Mouse (Mus musculus) 3T3-L1 (cell line): ENCODE measurements around the gene Bcl2l11.

Experiments
- DNase-seq: peaks from one replicate; pipeline ENCODE4 v3.0.0-alpha.2; 2015; ENCODE audit warnings: low read depth, low spot score

The Bcl2l11 gene

GRCm38 (mm10) chr2:128111537-128111936 is 14.3 kb upstream of the Bcl2l11 start:
- no peak for DNase-seq

GRCm38 (mm10) chr2:128114621-128115020 is 11.2 kb upstream of the Bcl2l11 start:
- no peak for DNase-seq

GRCm38 (mm10) chr2:128115579-128115978 is 10.3 kb upstream of the Bcl2l11 start:
- no peak for DNase-seq

GRCm38 (mm10) chr2:128117605-128118004 is 8.2 kb upstream of the Bcl2l11 start:
- no peak for DNase-seq

GRCm38 (mm10) chr2:128118971-128119370 is 6.9 kb upstream of the Bcl2l11 start:
- no peak for DNase-seq

GRCm38 (mm10) chr2:128122491-128122890 is 3.3 kb upstream of the Bcl2l11 start:
- DNase-seq = peak; percentile 84

GRCm38 (mm10) chr2:128122891-128123771 is 2.7 kb upstream of the Bcl2l11 start:
- DNase-seq = peak; percentile 93

- peak; percentile 22 for DNase-seq
Observed at GRCm38 (mm10) chr2:128123921-128124683, 1.7 kb upstream of the Bcl2l11 start.

- no peak for DNase-seq
Observed at GRCm38 (mm10) chr2:128124693-128125092, 1.1 kb upstream of the Bcl2l11 start.

- DNase-seq = no peak
Observed at GRCm38 (mm10) chr2:128126591-128127051, 783 bp downstream of the Bcl2l11 start.

GRCm38 (mm10) chr2:128127121-128127671 is 1.4 kb downstream of the Bcl2l11 start:
- DNase-seq = peak; percentile 95

- peak; percentile 90 for DNase-seq
Observed at GRCm38 (mm10) chr2:128127691-128128292, 2.0 kb downstream of the Bcl2l11 start.

- no peak for DNase-seq
Observed at GRCm38 (mm10) chr2:128128532-128128931, 2.7 kb downstream of the Bcl2l11 start.

- DNase-seq = no peak
Observed at GRCm38 (mm10) chr2:128131503-128131902, 5.7 kb downstream of the Bcl2l11 start.

- no peak for DNase-seq
Observed at GRCm38 (mm10) chr2:128132635-128133034, 6.8 kb downstream of the Bcl2l11 start.

GRCm38 (mm10) chr2:128133865-128134264 is 8.0 kb downstream of the Bcl2l11 start:
- peak; percentile 26 for DNase-seq

GRCm38 (mm10) chr2:128134474-128134873 is 8.6 kb downstream of the Bcl2l11 start:
- DNase-seq = peak; percentile 67

- no peak for DNase-seq
Observed at GRCm38 (mm10) chr2:128134948-128135347, 9.1 kb downstream of the Bcl2l11 start.

GRCm38 (mm10) chr2:128136769-128137433 is 11.1 kb downstream of the Bcl2l11 start:
- no peak for DNase-seq

- DNase-seq = no peak
Observed at GRCm38 (mm10) chr2:128137480-128138276, 11.8 kb downstream of the Bcl2l11 start.
